10 mouse cellular contexts compared by ENCODE assay signal in genomic region chr9:39508998-39509397, GRCm38 (mm10). TPM values are rescaled to one million over a fixed set of nuclear protein-coding genes. Genes with fewer than 3 reads are reported as not detected.
DNase-seq lines count a peak whose midpoint lies in the region; ATAC-seq lines count a peak whose summit lies in the region.
"Had no signal": no experiment of that assay in that cellular context is flagged by ENCODE, and none has a peak within 500 bp of the region (broad histone marks: within the 10 kb centered on the region; RNA-seq: fewer than 3 reads in every experiment).

No protein-coding gene starts in this region.

- no peak overlapping the region for H3K4me2 ChIP-seq in heart, embryonic 12.5 days
- no peak overlapping the region for H3K4me2 ChIP-seq in hindbrain, embryonic 11.5 days (replicated peaks; ENCODE audit: low read depth, low read length)
- H3K4me2 ChIP-seq in neural tube, embryonic 12.5 days (replicated peaks) = no peak overlapping the region

- H3K9me3 ChIP-seq in heart, embryonic 12.5 days (replicated peaks) = no peaks in the 10 kb centered on the region
- no peaks in the 10 kb centered on the region for H3K9me3 ChIP-seq in hindbrain, embryonic 11.5 days (ENCODE audit: control insufficient read depth, low read length)
- no peaks in the 10 kb centered on the region for H3K9me3 ChIP-seq in neural tube, embryonic 12.5 days
- H3K9me3 ChIP-seq: G1E had no signal

- WGBS in heart, embryonic 12.5 days = 9% methylated on average over 6 of the region's 6 CpGs
- 8% methylated on average over 6 of the region's 6 CpGs for WGBS in hindbrain, embryonic 11.5 days
- 8% methylated on average over 6 of the region's 6 CpGs for WGBS in neural tube, embryonic 12.5 days

- no peak overlapping the region for H3K9ac ChIP-seq in heart, embryonic 12.5 days
- no peak overlapping the region for H3K9ac ChIP-seq in hindbrain, embryonic 11.5 days (ENCODE audit: low read depth, low read length)
- H3K9ac ChIP-seq in neural tube, embryonic 12.5 days = no peak overlapping the region

- H3K36me3 ChIP-seq in heart, embryonic 12.5 days = no peaks in the 10 kb centered on the region
- H3K36me3 ChIP-seq in hindbrain, embryonic 11.5 days (ENCODE audit: control insufficient read depth, insufficient read depth, low read length) = no peaks in the 10 kb centered on the region
- H3K36me3 ChIP-seq in neural tube, embryonic 12.5 days = no peaks in the 10 kb centered on the region
- H3K36me3 ChIP-seq: G1E had no signal

- no peak overlapping the region for H3K27ac ChIP-seq in heart, embryonic 12.5 days (ENCODE audit: poor library complexity, severe bottlenecking)
- no peak overlapping the region for H3K27ac ChIP-seq in hindbrain, embryonic 11.5 days (ENCODE audit: low read depth, low read length)
- H3K27ac ChIP-seq in neural tube, embryonic 12.5 days = no peak overlapping the region

- ATAC-seq in heart, embryonic 12.5 days (ENCODE audit: insufficient number of reproducible peaks, low FRiP score) = no peak
- peak; percentile 78 for ATAC-seq in hindbrain, embryonic 11.5 days (ENCODE audit: low FRiP score)
- ATAC-seq in neural tube, embryonic 12.5 days (ENCODE audit: low FRiP score, low read depth) = peak; percentile 71
- ATAC-seq in erythroblast, adult 5-6 weeks (replicated peaks; ENCODE audit: low FRiP score, poor library complexity, severe bottlenecking) = no peak

- no peaks in the 10 kb centered on the region for H3K27me3 ChIP-seq in heart, embryonic 12.5 days (replicated peaks)
- H3K27me3 ChIP-seq in hindbrain, embryonic 11.5 days (ENCODE audit: control insufficient read depth, insufficient read depth, low read length) = no peaks in the 10 kb centered on the region
- H3K27me3 ChIP-seq in neural tube, embryonic 12.5 days (replicated peaks) = no peaks in the 10 kb centered on the region

- no peaks in the 10 kb centered on the region for H3K4me1 ChIP-seq in heart, embryonic 12.5 days (replicated peaks)
- H3K4me1 ChIP-seq in hindbrain, embryonic 11.5 days (replicated peaks; ENCODE audit: control insufficient read depth, insufficient read depth, low read length) = no peaks in the 10 kb centered on the region
- H3K4me1 ChIP-seq in neural tube, embryonic 12.5 days = no peaks in the 10 kb centered on the region

- H3K4me3 ChIP-seq in heart, embryonic 12.5 days = no peak overlapping the region
- H3K4me3 ChIP-seq in hindbrain, embryonic 11.5 days (ENCODE audit: low read depth, low read length) = no peak overlapping the region
- no peak overlapping the region for H3K4me3 ChIP-seq in neural tube, embryonic 12.5 days

- peak; percentile 9 for DNase-seq in heart, adult 8-10 months (ENCODE audit: low spot score)
- DNase-seq in ZHBTc4 (ENCODE audit: low read depth, low spot score) = peak; percentile 72
- DNase-seq in embryo, embryonic 9.5 days (ENCODE audit: extremely low spot score) = peak; percentile 48
- peak; percentile 79 for DNase-seq in hindbrain, embryonic 11.5 days (ENCODE audit: low spot score)
- peak; percentile 49 to 74 for DNase-seq in left cerebral cortex, adult 18-20 months (ENCODE audit: low spot score in 2 of 2)

RNA-seq across cellular contexts. Expression of gene Olfr957, which starts 6.6 kb away (rescaled TPM):
- total RNA-seq in heart, adult 8-10 months (2022) = not detected
- polyA plus RNA-seq in heart, embryonic 12.5 days (2016; fragmentation: Nextera tagmentation; extraction: Ambion mirVana) = not detected in 2 replicates
- polyA plus RNA-seq in hindbrain, embryonic 11.5 days (2014; fragmentation: Nextera tagmentation; extraction: Ambion mirVana) = not detected in 2 replicates
- not detected for total RNA-seq in left cerebral cortex, adult 18-20 months (2021)
- not detected in 2 replicates for polyA plus RNA-seq in neural tube, embryonic 12.5 days (2016; fragmentation: Nextera tagmentation; extraction: Ambion mirVana)
- total RNA-seq in erythroblast, adult 5-6 weeks (2015; ENCODE audit: low replicate concordance) = not detected in 2 replicates
- total RNA-seq in erythroblast, adult 5-6 weeks (2017; ENCODE audit: low replicate concordance) = not detected in 2 replicates
- polyA plus RNA-seq: G1E; stomach, embryonic 14.5 days had no signal

RNA-seq across cellular contexts. Expression of gene Olfr44, which starts 15.2 kb away (rescaled TPM):
- not detected for total RNA-seq in heart, adult 8-10 months (2022)
- not detected in 2 replicates for polyA plus RNA-seq in heart, embryonic 12.5 days (2016; fragmentation: Nextera tagmentation; extraction: Ambion mirVana)
- polyA plus RNA-seq in hindbrain, embryonic 11.5 days (2014; fragmentation: Nextera tagmentation; extraction: Ambion mirVana) = not detected in 2 replicates
- not detected for total RNA-seq in left cerebral cortex, adult 18-20 months (2021)
- not detected in 2 replicates for polyA plus RNA-seq in neural tube, embryonic 12.5 days (2016; fragmentation: Nextera tagmentation; extraction: Ambion mirVana)
- not detected in 2 replicates for total RNA-seq in erythroblast, adult 5-6 weeks (2015; ENCODE audit: low replicate concordance)
- total RNA-seq in erythroblast, adult 5-6 weeks (2017; ENCODE audit: low replicate concordance) = not detected in 2 replicates
- polyA plus RNA-seq: G1E; stomach, embryonic 14.5 days had no signal

RNA-seq across cellular contexts. Expression of gene Olfr955, which starts 37.3 kb away (rescaled TPM):
- not detected for total RNA-seq in heart, adult 8-10 months (2022)
- not detected in 2 replicates for polyA plus RNA-seq in heart, embryonic 12.5 days (2016; fragmentation: Nextera tagmentation; extraction: Ambion mirVana)
- polyA plus RNA-seq in hindbrain, embryonic 11.5 days (2014; fragmentation: Nextera tagmentation; extraction: Ambion mirVana) = not detected in 2 replicates
- total RNA-seq in left cerebral cortex, adult 18-20 months (2021) = not detected
- polyA plus RNA-seq in neural tube, embryonic 12.5 days (2016; fragmentation: Nextera tagmentation; extraction: Ambion mirVana) = not detected in 2 replicates
- not detected in 2 replicates for total RNA-seq in erythroblast, adult 5-6 weeks (2015; ENCODE audit: low replicate concordance)
- total RNA-seq in erythroblast, adult 5-6 weeks (2017; ENCODE audit: low replicate concordance) = not detected in 2 replicates
- total RNA-seq: G1E had no signal
- polyA plus RNA-seq: G1E; stomach, embryonic 14.5 days had no signal

RNA-seq across cellular contexts. Expression of gene Olfr958, which starts 44.9 kb away (rescaled TPM):
- total RNA-seq in heart, adult 8-10 months (2022) = not detected
- not detected in 2 replicates for polyA plus RNA-seq in heart, embryonic 12.5 days (2016; fragmentation: Nextera tagmentation; extraction: Ambion mirVana)
- not detected in 2 replicates for polyA plus RNA-seq in hindbrain, embryonic 11.5 days (2014; fragmentation: Nextera tagmentation; extraction: Ambion mirVana)
- total RNA-seq in left cerebral cortex, adult 18-20 months (2021) = not detected
- not detected in 2 replicates for polyA plus RNA-seq in neural tube, embryonic 12.5 days (2016; fragmentation: Nextera tagmentation; extraction: Ambion mirVana)
- total RNA-seq in erythroblast, adult 5-6 weeks (2015; ENCODE audit: low replicate concordance) = not detected in 2 replicates
- not detected in 2 replicates for total RNA-seq in erythroblast, adult 5-6 weeks (2017; ENCODE audit: low replicate concordance)
- polyA plus RNA-seq: G1E; stomach, embryonic 14.5 days had no signal

RNA-seq across cellular contexts. Expression of gene Olfr954, which starts 52.5 kb away (rescaled TPM):
- not detected for total RNA-seq in heart, adult 8-10 months (2022)
- not detected in 2 replicates for polyA plus RNA-seq in heart, embryonic 12.5 days (2016; fragmentation: Nextera tagmentation; extraction: Ambion mirVana)
- not detected in 2 replicates for polyA plus RNA-seq in hindbrain, embryonic 11.5 days (2014; fragmentation: Nextera tagmentation; extraction: Ambion mirVana)
- not detected for total RNA-seq in left cerebral cortex, adult 18-20 months (2021)
- not detected in 2 replicates for polyA plus RNA-seq in neural tube, embryonic 12.5 days (2016; fragmentation: Nextera tagmentation; extraction: Ambion mirVana)
- not detected in 2 replicates for total RNA-seq in erythroblast, adult 5-6 weeks (2015; ENCODE audit: low replicate concordance)
- total RNA-seq in erythroblast, adult 5-6 weeks (2017; ENCODE audit: low replicate concordance) = 0.70 TPM in 1 of 2 replicates, not detected in the other
- polyA plus RNA-seq: G1E; stomach, embryonic 14.5 days had no signal

Comparison
In these comparisons a context has a peak if more than half of its experiments do, and no peak if none do; other contexts are left out.
1. DNase-seq: peak in every context shown above with its lines; median percentile 79 in hindbrain, embryonic 11.5 days; 72 in ZHBTc4; 62 in left cerebral cortex, adult 18-20 months; 48 in embryo, embryonic 9.5 days; 9 in heart, adult 8-10 months.
2. ATAC-seq: peak in hindbrain, embryonic 11.5 days (single experiment) and neural tube, embryonic 12.5 days (single experiment); none in heart, embryonic 12.5 days (single experiment) and erythroblast, adult 5-6 weeks (single experiment).